Mouse (Mus musculus) ES-Bruce4 (cell line): ENCODE data around the gene Cgrrf1. TPM values are rescaled to one million over a fixed set of nuclear protein-coding genes. Genes with fewer than 3 reads are reported as not detected.
A peak's percentile ranks its signal among the peaks of the same experiment; 100 is the strongest.

ENCODE experiments used
- H3K27ac ChIP-seq: 2 replicates; pipeline ENCODE4 v1.5.1; 2012; ENCODE audit warnings: low read length, inconsistent platforms; ENCODE audit not compliant: insufficient read depth
- H3K27me3 ChIP-seq: 2 replicates; pipeline ENCODE4 v1.6.1; 2012; ENCODE audit warnings: mild to moderate bottlenecking, low read length, inconsistent platforms; ENCODE audit not compliant: control insufficient read depth, poor library complexity, insufficient read depth, severe bottlenecking
- H3K36me3 ChIP-seq: 2 replicates; pipeline ENCODE4 v1.6.1; 2012; ENCODE audit warnings: inconsistent platforms, mild to moderate bottlenecking, low read length, moderate library complexity; ENCODE audit not compliant: control insufficient read depth, poor library complexity, insufficient read depth, severe bottlenecking
- H3K4me1 ChIP-seq: one replicate; pipeline ENCODE4 v1.8.1; 2011; ENCODE audit warnings: low read length; ENCODE audit not compliant: control insufficient read depth, insufficient read depth
- H3K4me3 ChIP-seq: 2 replicates; pipeline ENCODE4 v1.5.1; 2011; ENCODE audit warnings: low read depth, mild to moderate bottlenecking, low read length
- H3K9ac ChIP-seq: 2 replicates; pipeline ENCODE4 v1.6.1; 2012; ENCODE audit warnings: low read depth, mild to moderate bottlenecking, inconsistent platforms; ENCODE audit not compliant: poor library complexity, severe bottlenecking
- H3K9me3 ChIP-seq: replicated peaks from 2 replicates; pipeline ENCODE4 v1.6.1; 2012; ENCODE audit warnings: mild to moderate bottlenecking, low read length, inconsistent platforms; ENCODE audit not compliant: control insufficient read depth, poor library complexity, insufficient read depth, severe bottlenecking
- CTCF ChIP-seq: IDR thresholded peaks from one replicate; pipeline ENCODE4 v1.8.1; 2011; ENCODE audit warnings: low read depth, low read length
- EP300 ChIP-seq: IDR thresholded peaks from 2 replicates; pipeline ENCODE4 v1.6.1; 2011; ENCODE audit warnings: low read depth, low read length; ENCODE audit not compliant: insufficient read depth
- POLR2A ChIP-seq: IDR thresholded peaks from one replicate; pipeline ENCODE4 v1.8.1; 2011; ENCODE audit warnings: low read length; ENCODE audit not compliant: insufficient read depth
- polyA plus RNA-seq: library from polyadenylated mRNA; stranded (reverse); fragments of >200 nt; gene quantifications from 2 replicates; pipeline ENCODE4 v1.2.4, GENCODE M21; 2011; ENCODE audit warnings: low read depth; ENCODE audit not compliant: missing spikeins, insufficient read depth, insufficient read length

Gene Cgrrf1
- polyA plus RNA-seq, 1 experiment: 12.4 TPM

- peak overlapping the region; percentile 64 for H3K9ac ChIP-seq
- H3K27ac ChIP-seq: no peak overlapping the region
- no peak for TF ChIP-seq POLR2A
- H3K4me1 ChIP-seq: no peaks in the 10 kb centered on the region
- H3K36me3 ChIP-seq: no peaks in the 10 kb centered on the region
- H3K4me3 ChIP-seq: peak overlapping the region; percentile 80
- no peaks in the 10 kb centered on the region for H3K9me3 ChIP-seq
- no peaks in the 10 kb centered on the region for H3K27me3 ChIP-seq
These were observed 688 bp downstream of the Cgrrf1 start for GRCm38 (mm10) chr14:46832354-46833272.

GRCm38 (mm10) chr14:46839326-46839725 lies 7.4 kb downstream of the Cgrrf1 start:
- Histone ChIP-seq H3K27ac (no peak overlapping the region), H3K9me3 (no peaks in the 10 kb centered on the region)

GRCm38 (mm10) chr14:46845706-46846105 lies 13.8 kb downstream of the Cgrrf1 start:
- no peaks in the 10 kb centered on the region for H3K4me1 ChIP-seq
- no peak overlapping the region for H3K9ac ChIP-seq
- TF ChIP-seq CTCF: no peak
- TF ChIP-seq EP300: no peak
- TF ChIP-seq POLR2A: no peak
- H3K4me3 ChIP-seq: no peak overlapping the region
- no peak overlapping the region for H3K27ac ChIP-seq
- H3K27me3 ChIP-seq: no peaks in the 10 kb centered on the region
- H3K36me3 ChIP-seq: no peaks in the 10 kb centered on the region
- no peaks in the 10 kb centered on the region for H3K9me3 ChIP-seq

More at GRCm38 (mm10) chr14:46839326-46839725, 7.4 kb downstream of the Cgrrf1 start:
- no peak for TF ChIP-seq EP300
- TF ChIP-seq POLR2A: no peak
- TF ChIP-seq CTCF: no peak
- no peaks in the 10 kb centered on the region for H3K36me3 ChIP-seq
- H3K27me3 ChIP-seq: no peaks in the 10 kb centered on the region
- H3K9ac ChIP-seq: no peak overlapping the region
- H3K4me3 ChIP-seq: no peak overlapping the region
- no peaks in the 10 kb centered on the region for H3K4me1 ChIP-seq

GRCm38 (mm10) chr14:46848063-46848590 lies 16.2 kb downstream of the Cgrrf1 start:
- H3K9me3 ChIP-seq: no peaks in the 10 kb centered on the region
- no peak overlapping the region for H3K9ac ChIP-seq
- H3K27me3 ChIP-seq: no peaks in the 10 kb centered on the region
- no peaks in the 10 kb centered on the region for H3K36me3 ChIP-seq
- TF ChIP-seq POLR2A: no peak
- TF ChIP-seq EP300: no peak
- TF ChIP-seq CTCF: no peak
- no peaks in the 10 kb centered on the region for H3K4me1 ChIP-seq
- no peak overlapping the region for H3K4me3 ChIP-seq
- no peak overlapping the region for H3K27ac ChIP-seq

- H3K9me3 ChIP-seq: no peaks in the 10 kb centered on the region
- H3K36me3 ChIP-seq: no peaks in the 10 kb centered on the region
- no peak overlapping the region for H3K27ac ChIP-seq
- H3K4me3 ChIP-seq: no peak overlapping the region
- no peaks in the 10 kb centered on the region for H3K4me1 ChIP-seq
- no peaks in the 10 kb centered on the region for H3K27me3 ChIP-seq
- TF ChIP-seq EP300 (no peak), POLR2A (no peak), CTCF (no peak)
- H3K9ac ChIP-seq: no peak overlapping the region
These were observed 16.8 kb downstream of the Cgrrf1 start for GRCm38 (mm10) chr14:46848736-46849135.

GRCm38 (mm10) chr14:46849769-46850168 lies 17.8 kb downstream of the Cgrrf1 start:
- no peaks in the 10 kb centered on the region for H3K4me1 ChIP-seq
- H3K9ac ChIP-seq: no peak overlapping the region
- no peak overlapping the region for H3K27ac ChIP-seq
- no peak overlapping the region for H3K4me3 ChIP-seq
- no peaks in the 10 kb centered on the region for H3K36me3 ChIP-seq
- TF ChIP-seq EP300 (no peak), POLR2A (no peak), CTCF (no peak)
- no peaks in the 10 kb centered on the region for H3K27me3 ChIP-seq
- no peaks in the 10 kb centered on the region for H3K9me3 ChIP-seq
